Mouse (Mus musculus): ENCODE measurements around the gene Prr14.
"Not testable (repeated sequence)": the region's sequence is repeated elsewhere in the genome, so short reads cannot be mapped to it uniquely, and the experiment has no call there.

The Prr14 gene

DNA sequence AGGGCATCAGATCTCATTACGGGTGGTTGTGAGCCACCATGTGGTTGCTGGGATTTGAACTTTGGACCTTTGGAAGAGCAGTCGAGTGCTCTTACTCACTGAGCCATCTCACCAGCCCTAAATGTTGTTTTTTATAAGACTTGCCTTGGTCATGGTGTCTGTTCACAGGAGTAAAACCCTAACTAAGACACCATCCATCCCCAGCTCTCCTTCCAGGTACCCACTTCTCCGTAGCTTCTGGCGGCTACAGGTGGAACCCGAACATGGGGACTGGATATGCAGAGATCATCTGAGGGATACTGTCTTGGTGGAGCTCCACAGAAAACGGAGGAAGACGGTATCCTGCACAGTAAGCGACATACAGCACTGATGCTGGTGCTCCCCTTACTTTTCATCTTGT is at the start of gene Prr14:
Prr14 (plus strand) TSS at position 301 of the 400 bp plus-strand sequence.
- not testable (repeated sequence) for DNase-seq (ENCODE audit: inconsistent age in 2 of 2, low spot score in 1 of 2)

DNA sequence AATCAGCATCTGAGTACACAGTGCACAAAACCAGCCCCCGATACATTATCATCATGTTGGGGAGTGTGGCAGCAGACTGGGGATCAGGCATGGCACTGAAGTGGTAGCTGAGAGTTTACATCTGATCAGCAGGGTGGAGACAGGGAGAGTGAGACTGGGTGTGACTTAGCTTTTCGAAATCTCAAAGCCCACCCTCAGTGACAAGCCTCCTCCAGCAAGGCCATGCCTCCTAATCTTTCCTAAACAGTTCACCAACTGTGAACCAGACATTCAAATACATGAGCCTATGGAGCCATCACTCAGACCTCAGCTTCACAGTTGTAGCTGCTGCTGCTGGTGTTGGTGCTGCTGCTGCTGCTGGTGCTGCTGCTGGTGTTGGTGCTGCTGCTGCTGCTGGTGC is 48.0 kb upstream of the Prr14 start:
- DNase-seq (ENCODE audit: inconsistent age in 2 of 2, low spot score in 1 of 2), result no peak

DNA sequence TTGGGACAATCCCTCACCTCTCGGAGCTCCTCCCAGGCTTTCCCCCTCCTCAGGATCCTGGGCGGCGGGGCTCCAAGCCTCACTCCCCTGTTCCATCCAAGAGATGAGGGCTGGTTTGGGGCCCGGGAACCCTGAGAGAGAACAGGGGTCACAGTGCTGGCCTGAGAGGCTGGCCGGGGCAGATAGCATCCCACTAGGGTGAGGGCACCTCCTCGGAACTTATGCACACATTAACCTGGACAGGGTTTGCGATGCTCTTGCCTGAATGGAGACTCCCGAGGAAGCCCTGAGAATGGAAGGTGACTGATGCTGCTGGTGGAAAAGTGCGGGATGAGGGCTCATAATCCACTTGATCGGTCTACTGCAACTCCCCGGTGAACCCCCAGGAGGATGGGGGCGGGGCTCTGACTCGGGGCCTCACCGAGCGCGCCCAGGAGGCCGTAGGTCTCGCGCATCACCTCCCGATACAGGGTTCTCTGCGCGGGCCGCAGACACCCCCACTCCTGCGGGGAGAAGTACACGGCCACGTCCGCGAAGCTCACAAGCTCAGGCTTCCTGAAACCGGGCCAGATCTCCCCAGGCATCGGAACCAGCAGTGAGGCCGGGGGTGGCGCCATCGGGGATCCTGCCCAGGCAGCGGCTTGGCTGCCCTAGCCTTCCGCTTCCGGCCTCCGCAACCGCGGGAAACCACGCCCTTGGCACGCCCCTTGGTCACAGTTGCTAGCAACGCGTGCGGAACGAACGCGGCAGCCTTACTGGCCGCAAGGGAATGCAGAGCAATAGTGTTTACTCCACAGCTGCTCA is 37.8 kb upstream of the Prr14 start, which contains the start of gene Zfp688:
Zfp688 (minus strand) TSS at position 681 of the 804 bp plus-strand sequence.
- peak; percentile 95 to 99 for DNase-seq (ENCODE audit: inconsistent age in 2 of 2, low spot score in 1 of 2)

DNA sequence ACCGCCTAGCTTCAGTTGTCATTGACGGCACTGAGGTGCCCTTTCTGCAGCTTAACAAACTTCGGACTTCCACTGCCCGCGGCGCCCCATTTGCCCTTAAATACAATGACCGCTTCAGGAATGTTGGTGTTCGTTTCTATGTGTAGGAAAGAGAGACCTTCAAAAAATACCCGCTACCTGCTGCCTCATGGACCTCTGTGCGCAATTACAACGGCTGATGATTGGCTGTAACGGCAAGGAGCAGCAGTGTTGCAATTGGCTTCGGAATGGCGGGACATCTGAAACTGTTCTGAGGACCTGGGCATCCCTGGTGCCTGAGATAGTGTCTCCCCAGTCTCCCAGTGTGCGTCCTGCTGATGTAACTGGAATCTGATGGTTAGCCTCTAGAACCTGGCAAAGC is 37.2 kb upstream of the Prr14 start:
- DNase-seq (ENCODE audit: inconsistent age in 2 of 2, low spot score in 1 of 2), result peak in 1 of 2 experiments; percentile 30

DNA sequence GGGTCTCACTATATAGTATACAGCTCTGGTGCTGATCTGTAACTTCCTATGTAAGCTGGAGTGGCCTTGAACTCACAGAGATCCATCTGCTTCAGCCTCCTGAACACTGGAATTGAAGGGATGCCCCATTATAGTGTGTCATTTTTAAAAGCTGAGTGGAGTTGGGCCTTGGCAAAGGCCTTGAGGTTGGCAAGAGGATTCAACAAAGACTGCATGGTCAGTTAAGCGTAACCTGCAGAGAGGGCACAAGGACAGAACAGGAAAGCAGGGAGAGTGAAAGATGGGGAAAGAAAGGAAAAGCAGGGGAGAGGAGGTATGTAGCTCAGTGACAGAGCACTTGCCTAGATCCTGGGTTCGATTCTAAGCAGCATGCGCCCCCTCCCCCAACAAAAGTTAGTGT is 34.1 kb upstream of the Prr14 start:
- no peak for DNase-seq (ENCODE audit: inconsistent age in 2 of 2, low spot score in 1 of 2)

DNA sequence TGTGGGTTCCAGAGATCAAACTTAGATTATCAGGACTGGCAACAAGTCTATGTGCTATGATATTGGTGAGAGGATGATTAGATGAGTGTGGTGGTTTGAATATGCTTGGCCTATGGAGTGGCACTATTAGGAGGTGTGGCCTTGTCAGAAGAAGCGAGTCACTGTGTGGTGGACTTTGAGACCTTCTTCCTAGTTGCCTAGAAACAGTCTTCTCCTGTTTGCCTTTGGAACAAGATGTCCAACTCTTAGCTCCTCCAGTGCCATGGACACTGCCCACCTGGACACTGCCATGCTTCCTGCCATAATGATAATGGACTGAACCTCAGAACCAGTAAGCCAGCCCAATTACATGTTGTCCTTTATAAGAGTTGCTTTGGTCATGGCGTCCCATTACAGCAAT is 33.5 kb upstream of the Prr14 start:
- DNase-seq (ENCODE audit: inconsistent age in 2 of 2, low spot score in 1 of 2), result no peak

DNA sequence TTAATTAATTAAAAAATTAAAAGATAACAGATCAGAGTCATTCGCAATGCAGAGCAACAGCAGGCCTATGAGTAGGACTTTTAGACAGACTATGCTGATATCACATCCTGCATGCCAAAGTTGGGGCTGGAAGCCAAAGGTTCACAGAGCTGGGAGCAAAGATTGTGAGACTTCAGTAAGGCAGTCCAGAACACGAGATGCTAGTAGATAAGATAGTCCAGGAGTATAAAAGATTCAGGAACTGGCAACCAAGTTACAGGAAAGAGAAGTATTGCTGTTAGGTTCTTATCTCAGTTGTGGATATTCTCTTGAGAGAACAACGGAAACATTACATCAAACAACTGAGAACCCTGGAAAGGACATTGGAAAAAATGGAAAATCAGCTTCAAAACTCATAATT is 33.1 kb upstream of the Prr14 start:
- peak in 1 of 2 experiments; percentile 15 for DNase-seq (ENCODE audit: inconsistent age in 2 of 2, low spot score in 1 of 2)

DNA sequence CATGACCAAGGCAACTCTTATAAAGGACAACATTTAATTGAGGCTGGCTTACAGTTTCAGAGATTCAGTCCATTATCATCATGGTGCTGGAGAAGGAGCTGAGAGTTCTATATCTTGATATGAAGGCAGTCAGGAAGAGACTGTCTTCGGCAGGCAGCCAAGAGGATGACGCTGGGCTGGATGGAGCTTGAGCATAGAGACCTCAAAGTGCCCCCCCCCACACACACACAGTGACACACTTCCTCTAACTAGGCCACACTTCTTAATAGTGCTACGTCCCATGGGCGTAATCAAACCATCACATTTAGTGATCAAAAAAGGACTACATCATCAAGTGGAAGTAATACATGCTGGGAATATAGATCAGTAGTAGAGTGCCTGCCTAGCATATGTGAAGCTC is 24.2 kb upstream of the Prr14 start:
- DNase-seq (ENCODE audit: inconsistent age in 2 of 2, low spot score in 1 of 2), result no peak

DNA sequence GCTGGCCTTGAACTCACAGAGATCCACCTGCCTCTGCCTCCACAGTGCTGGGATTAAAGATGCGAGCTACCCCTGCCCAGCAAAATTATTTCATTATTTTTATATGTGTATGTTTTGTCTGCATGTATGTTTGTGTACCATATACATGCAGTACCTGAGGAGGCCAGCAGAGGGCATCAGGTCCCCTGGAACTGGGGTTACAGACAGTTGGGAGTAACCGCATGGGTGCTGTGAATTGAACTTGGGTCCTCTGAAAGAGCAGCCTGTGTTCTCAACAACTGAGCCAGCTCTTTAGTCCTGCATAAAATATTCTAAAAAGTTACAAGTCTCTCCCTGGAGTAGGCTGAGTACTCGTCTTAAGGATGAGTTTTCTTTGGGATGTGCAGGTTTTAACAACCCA is 21.7 kb upstream of the Prr14 start:
- no peak for DNase-seq (ENCODE audit: inconsistent age in 2 of 2, low spot score in 1 of 2)

DNA sequence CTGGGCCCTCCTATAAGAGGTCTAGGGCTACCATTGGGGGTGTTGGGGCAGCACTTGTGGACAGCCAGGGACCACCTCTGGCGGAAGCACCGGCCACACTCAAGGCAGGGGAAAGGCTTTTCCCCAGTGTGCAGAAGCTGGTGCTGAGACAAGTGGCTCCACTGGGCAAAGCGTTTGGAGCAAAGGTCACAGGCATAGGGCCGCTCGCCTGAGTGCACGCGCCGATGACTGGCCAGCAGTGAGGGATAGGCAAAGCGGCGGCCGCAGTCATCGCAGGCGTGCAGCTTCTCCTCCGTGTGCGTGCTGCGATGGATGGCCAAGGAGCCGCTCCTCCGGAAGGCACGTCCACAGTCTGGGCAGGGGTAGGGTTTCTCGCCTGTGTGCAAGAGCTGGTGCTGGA is 15.4 kb upstream of the Prr14 start:
- no peak for DNase-seq (ENCODE audit: inconsistent age in 2 of 2, low spot score in 1 of 2)

DNA sequence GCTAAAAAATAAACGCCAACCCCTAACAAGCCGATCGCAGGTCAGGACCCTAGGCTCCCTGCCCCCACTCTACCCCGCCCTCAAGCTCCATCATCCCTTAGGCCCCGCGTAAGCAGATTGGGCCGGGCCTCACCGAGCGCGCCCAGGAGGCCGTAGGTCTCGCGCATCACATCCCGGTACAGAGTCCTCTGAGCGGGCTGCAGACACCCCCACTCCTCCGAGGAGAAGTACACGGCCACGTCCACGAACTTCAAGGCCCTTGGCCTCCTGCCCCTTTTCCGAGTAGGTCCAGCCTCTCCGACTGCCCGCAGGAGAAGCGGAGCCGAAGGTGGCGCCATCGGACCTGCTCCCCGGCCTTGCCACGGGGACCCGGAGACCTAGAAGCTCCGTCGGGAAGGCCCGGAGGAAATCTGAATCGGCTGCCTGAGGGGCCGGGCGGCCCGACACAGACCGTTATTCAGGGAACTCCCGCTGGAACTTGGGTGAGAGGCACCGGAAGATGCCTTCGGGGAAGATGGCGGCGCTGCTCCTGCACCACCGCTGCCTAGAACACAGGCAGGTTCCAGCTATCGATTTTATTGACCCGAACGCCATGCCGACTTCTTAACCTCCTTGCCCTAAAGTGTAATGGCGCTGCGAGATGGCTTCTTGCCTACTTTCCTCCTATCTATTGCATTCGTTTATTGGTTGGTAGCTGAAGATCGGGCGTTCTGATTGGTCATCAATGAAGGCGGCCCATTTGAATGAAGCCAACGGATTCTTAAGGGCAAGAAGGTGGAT is 10.7 kb upstream of the Prr14 start, which contains the start of gene Zfp689:
Zfp689 (minus strand) TSS at position 638 of the 780 bp plus-strand sequence.
- peak; percentile 94 to 99 for DNase-seq (ENCODE audit: inconsistent age in 2 of 2, low spot score in 1 of 2)

DNA sequence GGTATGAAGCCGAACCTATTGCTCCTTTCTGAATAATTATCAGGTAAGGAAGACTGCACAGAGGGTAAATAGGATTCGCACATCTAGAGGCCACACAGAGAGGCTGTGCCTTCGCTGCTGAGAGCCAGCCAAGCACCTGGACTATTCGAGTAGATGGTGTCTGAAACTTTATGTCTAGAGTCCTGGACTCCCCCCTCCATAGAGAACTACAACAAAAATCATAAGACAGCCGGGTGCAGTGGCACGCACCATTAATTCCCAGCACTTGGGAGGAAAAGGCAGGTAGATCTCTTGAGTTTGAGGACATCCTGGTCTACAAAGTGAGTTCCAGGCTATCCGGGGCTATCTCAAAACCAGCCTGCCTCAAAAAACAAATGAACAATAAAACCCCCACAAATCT is 9.4 kb upstream of the Prr14 start:
- no peak for DNase-seq (ENCODE audit: inconsistent age in 2 of 2, low spot score in 1 of 2)

DNA sequence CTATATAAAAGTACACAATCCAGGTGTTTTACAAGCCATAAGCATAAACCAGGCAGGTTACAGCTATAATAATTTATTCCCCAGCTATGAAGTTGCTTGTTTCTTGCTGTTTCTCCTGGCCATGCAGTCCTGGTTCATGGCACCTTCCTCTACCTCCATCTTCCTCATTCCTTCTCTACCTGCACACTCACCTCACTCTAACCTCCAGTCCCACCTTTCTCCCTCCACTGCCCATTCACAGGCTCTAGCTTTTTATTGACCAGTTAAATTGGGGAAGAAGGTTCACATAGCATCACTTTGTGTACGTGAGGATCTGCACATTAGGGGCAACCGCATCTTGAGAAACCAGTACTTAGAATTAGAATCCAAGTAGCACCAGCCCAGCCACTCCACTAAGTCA is 6.4 kb upstream of the Prr14 start:
- DNase-seq (ENCODE audit: inconsistent age in 2 of 2, low spot score in 1 of 2), result no peak

DNA sequence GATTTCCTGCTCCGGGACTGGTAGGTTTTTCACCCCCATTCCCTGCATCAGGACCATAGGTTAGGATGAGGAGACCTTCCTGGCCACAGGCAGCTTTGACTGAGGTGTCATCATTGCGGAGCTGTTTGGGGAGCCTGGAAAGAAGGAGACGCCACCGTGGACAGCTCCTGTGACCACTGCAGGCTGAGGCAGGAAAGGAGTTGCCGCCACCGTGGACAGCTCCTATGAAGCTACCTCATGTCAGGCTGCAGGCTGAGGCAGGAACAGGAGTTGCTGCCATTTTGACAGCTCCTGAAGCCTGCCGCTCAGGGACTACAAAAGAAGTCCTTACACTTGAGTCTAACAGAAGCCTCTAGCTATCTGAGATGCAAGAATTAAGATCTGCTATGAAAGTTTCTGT is 4.5 kb upstream of the Prr14 start:
- no peak for DNase-seq (ENCODE audit: inconsistent age in 2 of 2, low spot score in 1 of 2)

DNA sequence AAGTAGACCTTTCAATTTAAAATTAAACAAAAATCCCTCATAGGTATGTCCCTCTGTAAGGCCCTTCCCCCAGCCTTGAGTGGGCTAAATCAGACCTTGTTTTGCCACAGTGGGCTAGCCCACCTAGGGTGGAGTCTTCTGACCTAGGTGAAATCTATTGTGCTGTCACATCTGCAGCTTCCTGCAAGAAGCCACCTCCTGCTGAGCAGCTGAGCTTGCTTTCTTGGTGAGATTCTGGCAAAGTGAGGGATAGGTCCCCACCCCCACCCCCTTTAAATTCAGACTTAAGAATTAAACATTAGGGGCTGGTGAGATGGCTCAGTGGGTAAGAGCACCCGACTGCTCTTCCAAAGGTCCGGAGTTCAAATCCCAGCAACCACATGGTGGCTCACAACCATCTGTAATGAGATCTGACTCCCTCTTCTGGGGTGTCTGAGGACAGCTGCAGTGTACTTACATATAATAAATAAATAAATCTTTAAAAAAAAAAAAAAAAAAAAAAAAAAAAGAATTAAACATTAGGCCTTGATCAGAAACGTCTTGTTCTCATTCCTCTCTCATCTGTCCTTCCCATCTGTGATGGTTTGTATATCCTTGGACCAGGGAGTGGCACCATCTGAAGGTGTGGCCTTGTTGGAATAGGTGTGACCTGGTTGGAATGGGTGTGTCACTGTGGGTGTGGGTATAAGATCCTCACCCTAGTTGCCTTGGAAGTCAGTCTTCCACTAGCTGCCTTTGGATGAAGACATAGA is 864 bp upstream of the Prr14 start:
- DNase-seq (ENCODE audit: inconsistent age in 2 of 2, low spot score in 1 of 2), result not testable (repeated sequence)

DNA sequence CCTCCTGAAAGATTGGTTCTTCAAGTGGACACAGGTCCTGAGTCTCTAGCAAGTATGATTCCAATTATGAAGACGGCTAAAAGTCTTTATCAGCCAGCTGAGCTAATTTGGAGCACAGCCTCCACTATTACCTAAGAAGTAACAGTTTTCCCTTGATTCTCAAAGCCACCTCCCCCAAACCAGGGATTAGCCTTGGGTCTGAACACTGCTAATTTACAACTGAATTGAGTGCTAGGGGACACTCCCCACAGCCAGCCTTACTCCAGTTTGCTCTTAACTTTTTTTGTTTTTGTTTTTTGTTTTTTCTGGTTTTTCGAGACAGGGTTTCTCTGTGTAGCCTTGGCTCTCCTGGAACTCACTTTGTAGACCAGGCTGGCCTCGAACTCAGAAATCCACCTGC is 5.8 kb downstream of the Prr14 start:
- DNase-seq (ENCODE audit: inconsistent age in 2 of 2, low spot score in 1 of 2), result no peak

DNA sequence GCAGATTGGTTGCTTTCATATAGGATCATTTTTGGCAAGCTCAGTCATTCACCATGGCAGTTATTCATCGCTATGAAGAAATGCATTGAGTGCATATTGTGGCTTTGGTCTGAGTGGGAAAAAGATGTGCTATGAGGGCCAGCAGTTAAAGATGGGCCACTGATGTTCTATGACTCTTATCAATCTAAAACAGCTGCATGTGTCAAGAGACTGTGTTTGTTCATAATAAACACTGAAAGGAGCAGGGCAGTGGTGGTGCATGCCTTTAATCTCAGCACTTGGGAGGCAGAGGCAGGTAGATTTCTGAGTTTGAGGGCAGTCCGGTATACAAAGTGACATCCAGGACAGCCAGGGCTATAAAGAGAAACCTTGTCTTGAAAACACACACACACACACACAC is 6.3 kb downstream of the Prr14 start:
- DNase-seq (ENCODE audit: inconsistent age in 2 of 2, low spot score in 1 of 2), result not testable (repeated sequence)

DNA sequence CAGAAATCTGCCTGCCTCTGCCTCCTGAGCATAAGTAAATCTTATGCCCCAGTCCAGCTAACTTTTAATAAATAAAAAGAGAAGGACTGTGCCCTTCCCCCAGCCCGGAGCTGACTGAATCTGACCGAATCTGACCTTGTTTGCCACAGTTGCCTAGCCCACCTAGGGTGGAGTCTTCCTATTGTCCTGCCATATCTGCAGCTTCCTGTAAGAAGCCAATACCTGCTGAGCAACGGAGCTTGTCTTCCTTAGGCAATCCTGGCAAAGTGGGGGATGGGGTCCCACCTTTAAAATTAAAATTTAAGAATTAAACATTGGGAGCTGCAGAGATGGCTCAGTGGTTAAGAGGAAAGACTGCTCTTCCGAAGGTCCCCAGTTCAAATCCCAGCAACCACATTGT is 7.2 kb downstream of the Prr14 start:
- no peak for DNase-seq (ENCODE audit: inconsistent age in 2 of 2, low spot score in 1 of 2)

DNA sequence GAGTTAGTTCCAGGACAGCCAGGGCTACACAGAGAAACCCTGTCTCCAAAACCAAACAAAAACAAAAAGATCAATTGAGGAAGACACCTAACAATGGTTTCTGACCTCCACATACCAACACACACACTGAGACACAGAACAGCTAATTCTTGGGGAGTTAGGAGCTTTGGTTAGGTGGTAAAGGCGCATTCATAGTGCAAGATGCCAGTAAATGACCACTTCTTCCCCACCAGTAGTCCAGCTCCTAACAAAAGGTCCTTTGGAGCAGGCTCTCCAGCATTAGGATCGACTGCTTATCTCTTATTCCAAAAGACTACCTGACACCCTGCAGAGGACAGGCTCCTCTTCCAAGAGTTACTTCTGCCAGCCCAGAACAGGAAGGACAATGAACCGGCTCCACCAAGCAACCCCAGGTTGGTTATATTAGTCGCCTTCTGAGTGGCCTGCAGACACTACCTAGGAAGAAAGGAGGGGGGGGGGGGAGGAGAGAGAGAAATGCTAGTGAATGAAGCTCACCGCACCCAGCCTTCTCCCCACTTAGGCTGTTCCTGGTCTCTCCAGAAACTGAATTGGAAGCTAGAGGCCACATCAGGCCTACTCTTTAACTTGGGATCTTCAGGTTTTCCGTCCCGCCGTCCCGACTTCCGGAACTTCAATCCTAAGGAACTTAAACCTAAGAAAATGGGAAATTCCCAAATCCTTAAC is 10.8 kb downstream of the Prr14 start:
- DNase-seq (ENCODE audit: inconsistent age in 2 of 2, low spot score in 1 of 2), result peak; percentile 43 to 78

DNA sequence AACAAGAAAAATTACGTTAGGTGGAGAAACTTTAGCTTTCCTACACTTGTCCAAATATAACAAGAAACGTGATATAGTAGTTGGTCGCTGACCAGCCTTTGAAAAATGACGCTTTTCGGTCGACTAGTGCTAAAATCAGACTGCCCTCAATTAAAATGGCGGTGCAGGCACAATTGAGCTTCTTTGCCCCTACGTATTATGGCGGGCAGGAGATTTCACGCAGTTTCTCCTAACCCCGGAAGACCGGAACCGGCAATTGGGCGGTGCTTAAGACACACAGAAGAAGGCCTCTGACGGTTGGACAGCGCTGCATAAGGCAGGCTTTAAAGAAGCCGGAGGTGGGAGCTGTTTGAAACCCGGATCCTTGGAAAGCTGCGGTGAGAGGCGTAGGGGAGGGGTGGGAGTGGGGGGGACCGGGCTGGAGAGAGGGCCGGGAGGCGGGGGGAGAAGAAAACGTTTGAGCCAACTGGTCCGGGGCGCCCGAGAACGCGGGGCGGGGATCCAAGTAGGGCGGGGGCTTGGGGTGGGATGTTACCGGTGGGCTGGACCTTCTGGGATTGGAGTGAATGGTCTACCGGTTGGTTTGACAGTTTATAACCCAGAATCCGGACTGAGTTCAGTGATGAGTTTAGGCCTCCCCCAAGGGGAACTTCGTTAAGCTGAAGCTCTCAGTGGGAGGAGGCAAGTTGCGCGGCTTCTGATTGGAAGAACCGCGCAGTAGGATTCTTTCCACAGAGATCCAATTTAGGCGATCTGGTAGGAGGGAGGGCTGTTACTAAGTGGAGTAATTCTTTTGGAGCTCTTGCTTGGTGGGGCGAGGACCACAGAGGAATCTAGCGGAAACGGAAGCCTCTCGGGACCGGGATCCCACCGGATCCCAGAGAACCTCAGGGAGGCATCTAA is 11.6 kb downstream of the Prr14 start:
- peak; percentile 94 to 97 for DNase-seq (ENCODE audit: inconsistent age in 2 of 2, low spot score in 1 of 2)

Measured in adrenal gland, adult (tissue).